Mouse (Mus musculus) cerebellum, adult 2 months (tissue): ENCODE measurements around the gene Bach1. TPM values are rescaled to one million over a fixed set of nuclear protein-coding genes. Genes with fewer than 3 reads are reported as not detected.
A peak's percentile ranks its signal among the peaks of the same experiment; 100 is the strongest.

ENCODE experiments used
- DNase-seq, 2 experiments: peaks; one replicate each; pipeline ENCODE4 v3.0.0; 2021
- H3K27ac ChIP-seq: fragments of 200-500 bp; 2 replicates; pipeline ENCODE4 v1.5.1; 2012; ENCODE audit warnings: low read length, control low read depth, inconsistent platforms; ENCODE audit not compliant: insufficient read depth
- H3K27me3 ChIP-seq: fragments of 200-500 bp; 2 replicates; pipeline ENCODE4 v1.6.1; 2012; ENCODE audit warnings: inconsistent platforms, mild to moderate bottlenecking, low read length, moderate library complexity; ENCODE audit not compliant: control insufficient read depth, insufficient read depth
- H3K4me1 ChIP-seq: fragments of 200-500 bp; 2 replicates; pipeline ENCODE4 v1.6.1; 2011; ENCODE audit warnings: low read length; ENCODE audit not compliant: control insufficient read depth, insufficient read depth
- H3K4me3 ChIP-seq: fragments of 200-500 bp; replicated peaks from 2 replicates; pipeline ENCODE3; 2011; ENCODE audit warnings: mild to moderate bottlenecking, low read depth, low read length, control low read depth; ENCODE audit not compliant: insufficient read depth
- CTCF ChIP-seq: fragments of 200-500 bp; IDR thresholded peaks from 2 replicates; pipeline ENCODE4 v1.5.1; 2011; ENCODE audit warnings: low read depth, mild to moderate bottlenecking, control low read depth, low read length, moderate library complexity, borderline replicate concordance; ENCODE audit not compliant: insufficient read depth
- POLR2A ChIP-seq: fragments of 200-500 bp; IDR thresholded peaks from 2 replicates; pipeline ENCODE4 v1.6.1; 2011; ENCODE audit warnings: low read length, control low read depth, borderline replicate concordance; ENCODE audit not compliant: insufficient read depth
- WGBS: fragments of 180-500 bp; shearing (Covaris S2); methylation state at CpG from one replicate; pipeline ENCODE4 v1.1.7; 2018; 5-methylcytosine and 5-hydroxymethylcytosine counted together
- polyA plus RNA-seq: library from polyadenylated mRNA; depleted of rRNA; stranded (reverse); fragments of >200 nt; gene quantifications from 2 replicates; pipeline ENCODE4 v1.2.3, GENCODE M21; 2012

Gene Bach1
- polyA plus RNA-seq, 1 experiment = 8.5 TPM

DNA sequence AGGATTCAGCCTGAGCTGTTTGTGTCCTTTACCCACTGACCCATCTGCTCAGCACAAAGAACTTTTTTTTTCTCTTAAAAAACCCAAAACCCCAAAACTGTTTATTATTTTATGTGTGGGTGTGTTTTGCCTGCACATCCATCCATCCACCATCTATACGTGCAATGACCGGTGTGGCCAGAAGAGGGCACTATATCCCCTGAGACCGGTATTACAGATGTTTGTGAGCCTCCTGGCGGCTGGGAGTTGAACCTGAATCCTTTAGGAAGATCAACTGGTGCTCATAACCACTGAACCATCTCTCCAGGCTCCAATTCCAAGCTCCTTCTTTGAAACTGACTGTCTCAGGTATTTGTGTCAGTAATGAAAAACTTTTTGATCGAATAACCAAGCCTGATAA, 48.0 kb downstream of the Bach1 start:
- no peaks in the 10 kb centered on the region for H3K4me1 ChIP-seq
- no peaks in the 10 kb centered on the region for H3K27me3 ChIP-seq
- no peak overlapping the region for H3K4me3 ChIP-seq
- DNase-seq = peak in 1 of 2 experiments; percentile 29
- no peak overlapping the region for H3K27ac ChIP-seq
- TF ChIP-seq POLR2A = no peak
- TF ChIP-seq CTCF = peak; percentile 58; the same call in 1 of the 2 replicates
- 21% methylated on average over 5 of the region's 5 CpGs for WGBS

DNA sequence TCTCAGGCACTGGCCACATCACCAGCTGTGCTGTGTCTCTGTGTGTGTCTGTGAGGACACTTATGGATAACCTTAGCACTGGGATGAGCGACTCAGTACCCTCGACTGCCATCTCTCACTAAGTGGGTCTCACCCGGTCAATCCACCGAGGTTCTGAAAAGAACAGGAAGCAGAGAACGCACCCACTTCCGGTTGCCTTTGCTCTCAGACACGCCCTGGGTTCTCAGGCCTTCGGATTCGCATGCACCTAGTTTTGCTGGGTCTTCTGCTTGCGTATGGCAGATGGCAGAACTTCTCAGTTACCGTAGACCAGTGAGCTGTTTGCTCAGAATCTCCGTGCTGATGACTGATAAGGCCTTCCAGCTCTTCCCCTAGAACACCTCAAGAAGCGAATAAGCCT, 52.5 kb downstream of the Bach1 start:
- DNase-seq = no peak
- WGBS = 96% methylated on average over 13 of the region's 13 CpGs
- no peak overlapping the region for H3K27ac ChIP-seq
- H3K27me3 ChIP-seq = no peaks in the 10 kb centered on the region
- H3K4me3 ChIP-seq = no peak overlapping the region
- no peaks in the 10 kb centered on the region for H3K4me1 ChIP-seq
- no peak for TF ChIP-seq POLR2A
- TF ChIP-seq CTCF = no peak

DNA sequence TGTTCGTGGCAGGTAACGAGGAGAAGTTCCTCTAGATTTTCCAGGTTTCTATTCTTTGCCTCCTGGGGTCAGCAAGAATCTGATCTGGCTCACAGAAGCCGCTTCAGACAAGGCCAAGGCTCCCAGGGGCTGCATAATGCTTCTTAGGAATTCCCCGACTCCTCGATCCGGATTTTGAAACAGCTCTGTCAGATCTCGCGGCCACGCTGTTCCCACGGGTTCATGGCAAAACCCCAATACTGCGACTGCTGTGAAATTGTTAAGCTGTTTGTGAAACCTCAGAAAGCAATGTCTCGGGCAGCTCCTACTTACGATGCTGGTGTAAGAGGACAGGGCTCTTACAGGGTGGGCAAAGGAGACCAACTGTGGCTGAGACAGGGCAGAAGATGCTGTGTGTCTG, 53.7 kb downstream of the Bach1 start:
- 31% methylated on average over 13 of the region's 13 CpGs for WGBS
- H3K4me3 ChIP-seq = no peak overlapping the region
- DNase-seq = no peak
- no peak overlapping the region for H3K27ac ChIP-seq
- no peaks in the 10 kb centered on the region for H3K4me1 ChIP-seq
- TF ChIP-seq POLR2A = no peak
- TF ChIP-seq CTCF = no peak
- H3K27me3 ChIP-seq = no peaks in the 10 kb centered on the region

DNA sequence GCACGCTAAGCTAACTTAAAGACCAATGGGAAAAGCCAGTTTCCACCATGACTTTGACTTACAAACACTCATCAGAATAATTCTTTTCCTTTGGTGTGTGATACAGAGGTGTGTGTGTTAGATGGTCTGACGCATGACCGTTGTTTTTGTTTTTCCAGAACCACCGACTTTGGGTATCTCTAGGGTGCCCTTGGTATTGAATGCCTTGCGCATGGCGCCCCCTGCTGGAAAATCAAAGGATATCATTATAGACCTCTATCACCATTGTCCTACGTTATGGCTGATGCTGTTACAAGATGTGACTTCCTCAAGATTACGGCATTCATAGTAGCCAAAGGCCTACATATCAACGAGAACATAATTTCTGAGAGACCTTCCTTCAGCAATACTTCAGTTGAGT, 56.1 kb downstream of the Bach1 start:
- no peak overlapping the region for H3K27ac ChIP-seq
- peak; percentile 65 to 68 for DNase-seq
- TF ChIP-seq POLR2A (no peak), CTCF (peak; percentile 86)
- H3K27me3 ChIP-seq = no peaks in the 10 kb centered on the region
- H3K4me1 ChIP-seq = no peaks in the 10 kb centered on the region
- no peak overlapping the region for H3K4me3 ChIP-seq
- 52% methylated on average over 9 of the region's 9 CpGs for WGBS

DNA sequence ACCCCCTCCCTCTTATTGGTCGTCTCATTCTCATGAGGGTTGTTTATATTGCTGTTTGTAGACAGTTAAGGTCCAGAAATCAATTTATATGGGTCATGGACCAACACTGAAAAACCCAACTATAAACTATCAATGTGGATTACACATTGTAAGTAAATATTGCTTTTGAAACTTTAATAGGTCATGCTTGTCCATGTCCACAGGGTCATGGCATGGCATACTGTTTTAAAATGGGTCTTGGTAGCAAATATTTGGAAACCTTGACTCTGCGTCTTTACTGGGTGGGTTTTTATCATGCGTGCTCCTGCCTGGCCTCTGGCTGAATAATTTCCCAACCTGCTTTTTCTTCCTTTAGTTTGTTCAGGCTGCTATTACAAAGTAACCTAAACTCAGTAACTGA, 57.2 kb downstream of the Bach1 start:
- Histone ChIP-seq H3K27me3 (no peaks in the 10 kb centered on the region), H3K4me1 (no peaks in the 10 kb centered on the region), H3K4me3 (no peak overlapping the region), H3K27ac (no peak overlapping the region)
- 92% methylated on average over 3 of the region's 3 CpGs for WGBS
- TF ChIP-seq CTCF (no peak), POLR2A (no peak)
- no peak for DNase-seq

DNA sequence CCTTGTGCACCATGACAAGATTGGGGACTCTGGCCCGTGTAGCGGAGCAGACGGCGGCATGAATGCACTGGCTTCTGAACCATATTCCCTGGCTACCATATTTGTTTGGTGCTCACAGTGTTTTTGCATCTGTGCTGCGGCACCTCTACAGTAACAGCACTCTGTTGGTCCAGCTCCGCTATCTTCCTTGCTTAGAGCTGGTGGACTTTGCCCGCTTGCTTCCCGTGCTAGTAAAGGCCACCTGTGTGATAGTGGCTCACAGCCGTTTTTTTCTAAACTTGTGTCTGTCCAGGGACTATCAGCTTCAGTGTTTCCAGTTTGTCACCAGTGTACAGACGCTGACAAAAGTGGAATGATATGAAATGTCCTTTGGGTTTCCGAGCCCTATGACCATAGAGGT, 59.3 kb downstream of the Bach1 start:
- no peak for DNase-seq
- no peaks in the 10 kb centered on the region for H3K4me1 ChIP-seq
- H3K4me3 ChIP-seq = no peak overlapping the region
- H3K27ac ChIP-seq = no peak overlapping the region
- 96% methylated on average over 11 of the region's 11 CpGs for WGBS
- H3K27me3 ChIP-seq = no peaks in the 10 kb centered on the region
- TF ChIP-seq CTCF (no peak), POLR2A (no peak)

DNA sequence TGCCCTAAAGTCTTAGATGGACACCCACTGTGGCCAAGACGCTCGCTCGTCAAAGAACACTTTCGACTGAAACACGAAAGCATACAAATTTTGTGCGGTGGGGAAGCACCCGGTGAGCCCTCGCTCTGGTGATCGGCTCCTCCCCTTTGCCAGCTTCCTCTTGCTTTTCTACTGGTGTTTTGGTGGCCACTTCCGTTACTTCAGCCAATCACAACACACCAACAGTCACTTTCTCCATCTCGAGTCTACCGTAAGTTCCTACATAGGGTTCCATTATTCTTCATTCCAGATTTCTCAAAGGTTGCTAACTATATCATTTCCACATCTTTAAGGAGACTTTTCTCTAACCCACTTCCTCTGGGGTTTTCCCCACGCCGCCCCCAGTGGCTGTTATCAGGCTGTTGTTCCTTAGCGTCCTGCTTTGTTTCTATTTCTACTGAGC, 65.9 kb downstream of the Bach1 start:
- WGBS = 87% methylated on average over 15 of the region's 15 CpGs
- TF ChIP-seq POLR2A (no peak), CTCF (no peak)
- Histone ChIP-seq H3K4me1 (no peaks in the 10 kb centered on the region), H3K4me3 (no peak overlapping the region), H3K27me3 (no peaks in the 10 kb centered on the region), H3K27ac (no peak overlapping the region)
- DNase-seq = no peak

DNA sequence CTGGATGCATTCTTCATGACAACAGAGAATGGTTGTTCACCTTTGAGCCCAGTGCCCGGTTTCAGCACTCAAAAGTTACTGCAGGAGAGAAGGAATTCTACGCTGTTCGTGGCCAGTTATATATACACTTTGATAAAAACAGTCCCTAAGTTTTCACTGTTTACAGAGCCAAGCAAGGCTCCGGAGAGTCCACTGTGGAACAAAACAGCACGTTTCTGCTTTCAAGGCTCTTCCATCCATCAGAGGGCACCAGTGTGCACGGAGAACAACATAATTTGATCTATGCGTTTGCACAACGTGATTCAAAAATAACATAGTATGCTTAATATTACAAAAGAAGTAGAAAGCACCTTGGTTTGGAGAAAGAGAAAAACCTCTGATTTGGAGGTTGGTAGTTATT, 67.2 kb downstream of the Bach1 start:
- 54% methylated on average over 8 of the region's 8 CpGs for WGBS
- Histone ChIP-seq H3K4me1 (no peaks in the 10 kb centered on the region), H3K27ac (no peak overlapping the region), H3K4me3 (no peak overlapping the region), H3K27me3 (no peaks in the 10 kb centered on the region)
- DNase-seq = no peak
- TF ChIP-seq POLR2A (no peak), CTCF (no peak)
